Mouse (Mus musculus): Measurements from ENCODE around the gene Gm960.

Gm960 gene

DNA sequence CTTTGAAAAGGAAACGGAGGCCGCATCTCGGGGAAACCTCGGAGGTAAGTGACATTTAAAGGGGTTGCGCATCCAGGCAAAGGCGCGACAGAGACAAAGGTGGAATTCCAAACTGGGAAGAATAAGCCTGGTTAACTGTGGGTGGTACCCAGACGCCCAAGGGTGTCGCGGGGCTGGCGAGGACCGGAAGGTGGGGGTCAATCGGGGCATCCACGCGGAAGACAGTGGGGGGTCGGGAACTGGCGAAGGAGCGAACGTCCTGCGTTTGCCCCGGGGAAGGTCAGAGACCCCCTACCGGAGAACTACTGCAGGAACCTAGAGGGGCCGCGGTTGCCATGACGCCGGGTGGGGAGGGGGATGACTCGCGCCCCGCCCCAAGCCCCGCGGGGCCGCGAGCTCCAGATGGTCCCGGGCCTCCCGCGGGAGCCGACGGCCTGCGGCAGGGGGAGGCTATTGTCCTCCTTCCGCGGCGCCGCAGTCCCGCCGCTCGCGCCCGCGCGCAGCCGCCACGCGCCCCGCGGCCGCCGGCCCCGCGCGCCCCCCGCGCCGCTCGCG is 13.2 kb upstream of the Gm960 start:
- DNase-seq = no peak

DNA sequence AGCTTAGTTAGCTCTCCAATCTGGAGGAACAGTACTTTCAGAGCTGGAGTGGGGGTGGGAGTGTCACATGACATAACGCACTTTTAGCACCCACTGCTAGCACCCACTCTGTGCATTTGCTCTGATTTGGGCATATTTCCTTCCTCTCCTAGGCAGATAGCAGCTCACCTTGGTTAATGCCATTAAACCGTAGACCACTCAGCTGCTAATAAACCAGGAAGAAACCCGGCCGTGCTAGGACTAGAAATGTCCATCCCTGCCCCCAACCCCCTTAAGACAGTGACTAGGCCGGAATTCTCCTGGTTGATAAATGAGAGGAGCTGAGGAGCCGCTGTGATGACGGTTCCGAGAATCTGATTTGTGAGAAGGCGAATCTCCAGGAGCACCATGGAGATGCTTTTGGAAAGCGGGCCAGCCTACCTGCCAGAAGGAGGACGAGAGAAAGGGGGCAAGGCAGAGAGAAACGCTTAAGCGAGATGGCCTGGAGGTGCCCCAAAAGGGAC is 12.7 kb upstream of the Gm960 start, which contains the start of gene Sptbn2:
TSS of gene Sptbn2 (plus strand) at position 70 of the 503 bp plus-strand sequence.
- DNase-seq = no peak

- DNase-seq = no peak
Measured at GRCm38 (mm10) chr19:4708765-4709164, 10.3 kb upstream of the Gm960 start.

- no peak for DNase-seq
Measured at GRCm38 (mm10) chr19:4701221-4701620, 2.8 kb upstream of the Gm960 start.

DNA sequence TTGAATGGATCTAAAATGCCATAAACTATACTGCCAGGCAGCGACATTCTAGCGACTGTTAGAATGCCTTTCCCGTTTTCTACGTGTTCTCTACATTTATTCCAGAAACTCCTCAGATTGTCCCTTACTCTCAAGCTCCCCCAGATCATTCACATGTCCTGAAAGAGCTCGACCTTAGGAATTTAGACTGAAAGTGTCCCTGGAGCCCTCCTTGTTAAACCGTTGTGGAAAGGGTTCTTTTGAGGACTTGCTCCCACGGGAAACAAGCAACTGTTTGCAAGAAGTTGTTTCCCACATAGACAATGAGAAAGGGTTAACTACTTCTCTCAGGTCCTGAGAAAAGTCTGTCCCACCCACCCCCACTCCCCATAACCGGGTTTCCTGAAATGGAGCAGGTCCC is 2.2 kb upstream of the Gm960 start:
- DNase-seq = no peak

DNA sequence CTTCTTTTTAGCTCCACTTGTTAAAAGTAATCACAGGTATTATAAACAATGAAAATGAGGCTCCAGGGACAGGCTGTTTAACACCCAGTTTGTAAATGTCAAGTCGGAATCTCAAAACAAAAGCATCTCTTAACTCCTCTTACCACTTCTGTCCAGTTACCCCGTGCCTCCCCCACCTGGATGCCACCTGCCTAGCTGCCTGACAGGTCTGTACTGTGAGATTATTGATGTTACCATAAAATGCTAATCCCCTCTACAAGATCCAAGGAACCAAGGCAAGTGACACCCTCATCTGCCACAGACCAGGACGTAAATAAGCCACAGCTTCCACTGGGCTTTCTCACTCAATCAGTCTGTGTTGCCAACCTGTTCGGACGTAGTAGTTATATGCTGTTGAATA is 1.4 kb upstream of the Gm960 start:
- DNase-seq = no peak

DNA sequence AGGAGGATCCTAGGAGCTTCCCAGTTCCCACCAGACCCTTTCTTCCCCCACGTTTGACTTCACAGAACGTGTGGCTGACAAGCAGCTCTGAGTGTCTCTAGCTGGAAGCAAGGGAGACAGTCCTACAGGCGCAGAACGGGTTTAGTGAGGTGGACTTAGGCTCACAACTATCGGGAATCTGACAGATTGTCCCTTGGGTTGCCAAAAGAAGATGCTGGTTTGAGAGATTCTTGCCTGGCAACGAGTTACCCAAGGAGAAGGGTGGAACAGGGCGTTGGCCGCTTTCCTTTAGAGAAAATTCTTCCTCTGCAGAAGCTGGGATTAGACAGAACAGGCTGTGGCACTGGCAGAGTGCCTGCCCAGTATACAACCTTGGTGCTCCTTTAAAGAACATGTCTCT is 388 bp upstream of the Gm960 start:
- DNase-seq = no peak

GRCm38 (mm10) chr19:4697721-4698120 is 747 bp downstream of the Gm960 start:
- DNase-seq = no peak

DNA sequence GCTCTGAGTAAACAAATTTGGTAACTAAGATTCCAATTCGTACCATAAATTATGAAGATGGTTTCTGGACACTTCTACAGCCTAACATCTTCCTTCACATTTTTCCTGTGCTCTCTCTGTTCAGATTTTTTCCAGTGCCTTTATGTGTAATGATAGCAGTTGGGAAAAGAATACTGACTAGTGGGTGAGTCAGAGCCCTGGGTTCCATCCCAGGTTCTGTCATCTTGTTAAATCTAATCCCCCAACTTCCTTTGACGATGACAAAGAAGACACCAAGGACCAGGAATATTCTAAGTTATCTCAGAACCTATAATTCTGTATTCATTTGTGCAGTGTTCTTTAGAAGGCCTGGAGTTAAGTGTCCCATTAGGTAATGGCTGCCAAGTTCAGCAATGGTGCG is 1.3 kb downstream of the Gm960 start:
- DNase-seq = no peak

DNA sequence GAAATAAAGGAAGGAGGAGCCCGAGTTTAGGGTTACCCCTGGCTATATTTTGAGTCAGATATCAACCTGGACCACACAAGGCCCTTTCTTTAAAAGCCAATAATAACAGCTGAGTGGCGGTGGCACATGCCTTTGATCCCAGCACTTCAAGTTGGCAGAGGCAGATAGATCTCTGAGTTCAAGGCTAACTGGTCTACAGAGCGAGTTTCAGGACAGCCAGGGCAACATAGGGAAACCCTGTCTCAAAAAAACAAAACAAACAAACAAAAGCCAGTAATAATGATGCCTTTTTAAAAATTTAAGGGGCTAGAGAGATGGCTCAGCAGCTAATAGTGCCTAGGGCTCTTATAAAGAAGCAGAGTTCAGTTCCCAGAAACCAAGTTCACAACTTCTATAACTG is 4.1 kb downstream of the Gm960 start:
- no peak for DNase-seq

DNA sequence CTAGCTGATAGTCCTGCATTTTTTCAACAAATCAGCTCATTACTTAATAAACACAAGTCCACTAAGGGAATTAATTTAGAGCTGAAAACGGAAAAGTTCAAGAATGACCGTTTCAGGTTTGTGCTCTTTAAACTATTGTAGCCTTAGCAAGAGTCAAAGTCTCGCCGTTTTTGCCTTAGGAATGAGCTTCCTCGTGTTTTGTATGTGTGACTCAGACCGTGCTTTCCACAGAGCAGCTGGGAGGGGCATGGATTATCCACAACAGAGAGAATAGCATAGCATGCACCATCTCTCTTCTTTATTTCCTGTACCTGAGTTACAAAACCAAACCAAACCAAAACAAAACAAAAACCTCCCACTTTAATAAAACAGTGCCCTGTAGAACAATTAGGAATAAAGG is 26.1 kb downstream of the Gm960 start:
- DNase-seq = no peak

DNA sequence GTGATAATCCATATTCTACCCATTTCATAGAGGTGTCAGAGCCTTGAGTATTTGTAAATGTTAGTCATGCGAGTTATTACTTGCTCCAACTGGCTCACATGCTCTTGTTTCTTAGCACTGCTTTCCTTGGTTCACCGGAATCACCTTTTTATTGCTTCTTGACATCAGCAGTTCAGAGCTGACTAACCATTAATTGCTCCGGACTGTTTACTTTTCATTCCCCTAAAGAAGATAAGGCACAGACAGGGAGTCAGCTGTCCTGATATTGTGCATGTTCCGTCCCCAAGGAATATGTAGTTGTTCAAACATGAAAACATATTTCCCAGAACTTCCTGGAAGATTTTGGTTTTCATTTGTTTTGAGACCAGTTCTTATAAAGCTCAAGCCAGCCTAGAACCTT is 27.7 kb downstream of the Gm960 start:
- no peak for DNase-seq

DNA sequence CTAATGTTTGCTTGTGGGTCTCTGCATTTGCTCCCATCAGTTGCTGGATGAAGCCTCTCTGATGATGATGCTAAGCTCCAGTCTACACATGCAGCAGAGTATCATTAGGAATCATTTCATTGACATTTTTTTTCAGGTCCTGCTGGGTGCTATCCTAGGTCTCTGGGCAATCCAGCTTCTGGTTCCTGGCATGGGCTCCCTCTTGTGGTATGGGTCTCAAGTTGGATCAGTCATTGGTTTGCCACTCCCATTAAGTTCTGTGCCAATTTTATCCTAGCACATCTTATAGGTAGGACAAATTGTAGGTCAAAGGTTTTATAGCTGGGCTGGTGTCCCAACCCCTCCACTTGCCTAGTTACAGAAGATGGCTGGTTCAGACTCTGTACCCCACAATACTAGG is 31.7 kb downstream of the Gm960 start:
- DNase-seq = no peak

DNA sequence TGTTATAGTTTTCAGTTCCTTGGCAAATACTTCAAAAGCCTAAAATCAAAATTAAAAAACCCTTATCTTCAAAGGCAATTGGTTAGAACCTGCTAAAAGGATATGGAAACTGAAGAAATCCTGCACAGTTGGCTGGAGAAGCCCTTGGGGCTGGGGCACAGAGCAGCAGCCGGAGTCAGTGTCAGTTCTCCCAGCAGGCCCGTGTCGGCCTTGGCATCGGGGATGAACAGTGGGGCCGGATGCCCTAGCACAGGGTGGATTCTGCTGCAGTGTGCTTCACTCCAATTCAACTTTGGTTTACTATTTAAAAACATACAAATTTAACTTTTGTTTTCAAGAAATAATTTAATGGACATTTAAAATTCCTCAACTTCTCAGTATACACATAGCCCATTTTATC is 40.3 kb downstream of the Gm960 start:
- no peak for DNase-seq

- DNase-seq = no peak
Measured at GRCm38 (mm10) chr19:4646917-4647492, 51.5 kb downstream of the Gm960 start.

- DNase-seq = no peak
Measured at GRCm38 (mm10) chr19:4644271-4644670, 54.2 kb downstream of the Gm960 start.

DNA sequence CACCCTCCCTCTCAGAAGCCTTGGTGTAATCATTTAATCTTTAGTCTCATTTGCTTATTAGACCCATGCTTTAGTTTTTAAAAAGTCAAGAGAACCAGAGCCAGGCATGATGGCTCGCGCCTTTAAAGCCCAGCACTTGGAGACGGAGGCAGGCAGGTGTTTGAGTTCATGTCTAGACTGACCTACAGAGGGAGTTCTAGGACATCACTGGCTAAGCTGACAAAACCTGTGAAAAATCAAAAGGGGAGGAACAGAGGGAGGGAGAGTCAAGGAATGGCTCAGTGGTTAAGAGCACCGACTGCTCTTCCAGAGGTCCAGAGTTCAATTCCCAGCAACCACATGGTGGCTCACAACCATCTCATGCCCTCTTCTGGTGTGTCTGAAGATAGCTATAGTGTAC is 62.5 kb downstream of the Gm960 start:
- no peak for DNase-seq

DNA sequence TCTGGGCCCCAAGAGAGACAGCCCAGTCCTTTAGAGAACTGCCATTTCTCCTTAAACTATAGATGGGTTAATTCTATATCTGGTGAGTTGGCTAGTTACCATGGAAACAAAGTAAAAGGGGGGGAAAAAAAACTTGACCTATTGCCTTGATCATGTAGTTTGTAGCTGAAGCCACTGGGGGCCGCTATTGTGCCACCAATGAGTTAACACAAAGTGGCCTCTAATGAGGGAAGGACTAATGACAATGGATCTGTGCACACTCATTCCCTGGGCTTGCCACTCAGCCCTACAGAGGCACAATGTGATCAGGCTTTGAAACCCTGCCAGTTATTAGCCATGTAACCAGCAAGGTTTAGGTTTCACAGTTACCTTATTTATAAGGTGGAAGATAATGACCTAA is 69.6 kb downstream of the Gm960 start:
- DNase-seq = peak in 1 of 2 experiments; percentile 58

GRCm38 (mm10) chr19:4625829-4626535 is 72.5 kb downstream of the Gm960 start:
- no peak for DNase-seq

GRCm38 (mm10) chr19:4625179-4625828 is 73.2 kb downstream of the Gm960 start, which contains the start of gene Rce1:
Gene Rce1, minus strand, starts transcription at chr19:4625641.
- peak; percentile 77 to 92 for DNase-seq

GRCm38 (mm10) chr19:4624406-4625178 is 73.9 kb downstream of the Gm960 start:
- DNase-seq = no peak

- DNase-seq = no peak
Measured at GRCm38 (mm10) chr19:4624006-4624405, 74.5 kb downstream of the Gm960 start.

DNA sequence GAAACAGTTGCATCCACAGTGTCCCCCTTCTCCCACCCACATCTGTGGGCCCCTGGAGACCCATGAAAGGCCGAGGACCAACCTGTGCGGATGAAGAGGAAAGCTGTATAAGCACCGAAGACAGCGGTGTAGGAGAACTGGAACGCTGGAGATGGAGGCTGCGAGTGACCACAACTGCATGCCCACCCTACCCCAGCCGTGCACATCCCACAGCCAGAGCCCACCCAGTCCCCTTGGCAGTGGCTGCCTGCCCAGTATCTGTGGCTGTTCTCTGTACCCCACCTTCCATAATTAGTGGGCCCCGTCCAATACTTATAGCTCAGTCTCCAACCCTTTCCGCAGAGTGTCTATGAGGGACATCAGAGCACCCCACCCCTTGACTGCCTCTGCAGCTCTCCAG is 75.0 kb downstream of the Gm960 start:
- DNase-seq = no peak
